Mouse (Mus musculus): ENCODE results near the gene Tcf20.

DNA sequence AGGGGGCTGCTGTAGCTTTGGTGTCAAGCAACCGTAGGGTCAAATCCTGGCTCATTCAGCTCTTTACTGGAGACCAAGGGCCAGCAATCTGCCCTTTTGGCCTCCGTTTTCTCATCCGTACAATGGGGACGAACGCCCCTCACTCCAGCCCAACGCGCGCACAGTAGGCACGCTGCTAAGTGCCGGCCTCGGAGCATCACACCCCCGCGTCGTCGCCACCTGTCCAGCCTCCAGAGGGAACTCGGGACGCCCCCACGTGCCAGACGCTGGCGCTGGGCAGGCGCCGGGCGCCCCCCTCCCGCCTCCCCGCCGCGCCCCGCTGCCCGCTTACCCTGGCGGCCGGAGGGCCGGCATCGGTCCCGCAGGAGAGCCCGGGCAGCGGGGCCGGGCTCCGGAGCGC lies 24.6 kb downstream of the Tcf20 start:
- TF ChIP-seq MYOD1 (IDR thresholded peaks at IDR 0.05; ENCODE audit: control insufficient read depth in 1 of 3, insufficient read length in 2 of 3, low read depth in 2 of 3) = no peak
- TF ChIP-seq POLR2A (IDR thresholded peaks at IDR 0.05; ENCODE audit: insufficient read length, low read depth) = no peak
- TF ChIP-seq USF1 (IDR thresholded peaks at IDR 0.05; ENCODE audit: low read depth) = no peak

Data from myocyte (in vitro differentiated cells).